Mouse (Mus musculus): ENCODE results near the gene Gm10382. TPM values are rescaled to one million over a fixed set of nuclear protein-coding genes. Genes with fewer than 3 reads are reported as not detected.
A peak's percentile ranks its signal among the peaks of the same experiment; 100 is the strongest.

Gene Gm10382
- 0.46 TPM in 1 of 2 replicates, not detected in the other for polyA plus RNA-seq (2014; fragmentation: Nextera tagmentation; extraction: Ambion mirVana)

DNA sequence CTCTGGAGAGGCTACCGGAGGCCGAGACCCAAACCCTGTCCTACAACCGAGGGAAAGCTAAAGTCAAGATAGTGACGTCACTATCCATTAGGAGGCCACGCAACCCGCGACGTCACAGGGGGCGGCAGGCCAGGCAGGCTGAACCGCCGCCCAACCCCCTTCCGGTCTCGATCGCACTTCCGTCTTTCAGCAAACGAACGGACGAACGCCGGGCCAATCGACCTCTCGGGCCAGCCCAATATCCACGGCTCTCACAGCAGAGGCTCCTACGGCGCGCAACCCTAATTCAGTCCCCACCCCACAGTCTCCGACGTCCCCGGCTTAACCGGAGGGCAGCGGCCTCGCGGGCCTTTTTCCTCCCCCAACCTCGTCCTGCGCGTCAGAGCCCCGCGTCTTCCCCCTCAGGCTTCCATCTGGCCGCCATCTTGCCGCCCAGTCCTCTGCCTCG lies at the start of gene Gm10382:
Gene Gm10382, plus strand, starts transcription at position 192 of the 448 bp plus-strand sequence.
- peak within 1 kb of the TSS; percentile 94 for H3K4me2 ChIP-seq (ENCODE audit: low read depth)
- H3K36me3 ChIP-seq (ENCODE audit: control insufficient read depth, insufficient read depth, low read length) = 0 out of 2 replicates have a peak, but pooled peaks cover 2% of the 10 kb centered on the region
- DNase-seq (ENCODE audit: low spot score) (peak; percentile 82), ATAC-seq (ENCODE audit: insufficient read depth, low FRiP score, low TSS enrichment) (peak; percentile 3; the same call in 1 of the 2 replicates)
- under 1% methylated on average over 41 of the region's 41 CpGs for WGBS
- peak within 1 kb of the TSS; percentile 98 for H3K4me3 ChIP-seq (ENCODE audit: low read depth, low read length)
- no peaks in the 10 kb centered on the region for H3K9me3 ChIP-seq (ENCODE audit: control insufficient read depth, low read length)
- H3K9ac ChIP-seq (ENCODE audit: low read length) = peak within 1 kb of the TSS; percentile 90
- H3K27ac ChIP-seq (ENCODE audit: low read depth, low read length) = peak within 1 kb of the TSS; percentile 94
- H3K27me3 ChIP-seq (ENCODE audit: control insufficient read depth, insufficient read depth, low read length) = no peaks in the 10 kb centered on the region
- peaks cover 15% of the 10 kb centered on the region for H3K4me1 ChIP-seq (ENCODE audit: control insufficient read depth, insufficient read depth, low read length)

DNA sequence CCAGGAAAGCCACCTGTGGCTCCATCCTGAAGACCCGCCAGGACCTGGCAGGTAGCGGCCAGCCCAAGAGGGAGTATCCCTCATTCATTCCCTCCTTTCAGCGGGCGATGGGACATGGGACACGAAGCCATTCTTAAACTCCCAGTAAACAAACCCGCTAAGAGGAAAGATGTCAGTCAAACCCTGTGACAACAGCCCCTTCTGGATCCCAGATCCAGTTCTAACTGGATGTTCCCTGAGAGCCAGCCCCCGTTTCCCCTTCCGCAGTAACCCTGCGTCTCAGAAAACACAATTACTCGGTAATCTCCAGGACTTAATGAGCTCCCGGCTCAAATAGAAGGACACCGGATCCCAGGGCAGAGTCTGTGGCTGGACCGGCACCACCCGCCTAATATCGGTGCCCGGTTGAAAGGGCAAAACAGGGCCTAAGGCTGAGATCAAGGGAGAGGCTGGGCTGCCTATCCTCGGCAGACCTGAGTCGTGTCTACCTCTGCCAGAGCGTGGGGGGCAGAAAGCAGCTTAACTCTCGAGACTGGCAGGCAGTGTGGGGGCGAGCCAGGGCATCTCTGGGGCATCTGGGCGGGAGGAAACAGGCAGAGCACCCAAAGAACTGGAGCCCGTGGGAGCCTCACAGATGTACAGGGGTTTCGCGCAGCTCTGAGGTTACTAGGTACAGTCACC lies 49.1 kb upstream of the Gm10382 start:
- H3K4me1 ChIP-seq (ENCODE audit: control insufficient read depth, insufficient read depth, low read length) = peaks cover 15% of the 10 kb centered on the region; the same call in 1 of the 2 replicates
- no peak overlapping the region for H3K27ac ChIP-seq (ENCODE audit: low read depth, low read length)
- H3K4me3 ChIP-seq (ENCODE audit: low read depth, low read length) = peak overlapping the region; percentile 62
- H3K36me3 ChIP-seq (ENCODE audit: control insufficient read depth, insufficient read depth, low read length) = no peaks in the 10 kb centered on the region
- ATAC-seq (ENCODE audit: insufficient read depth, low FRiP score, low TSS enrichment) (no peak), DNase-seq (ENCODE audit: low spot score) (peak; percentile 27)
- WGBS = 1% methylated on average over 25 of the region's 25 CpGs
- no peaks in the 10 kb centered on the region for H3K9me3 ChIP-seq (ENCODE audit: control insufficient read depth, low read length)
- 0 out of 2 replicates have a peak, but pooled peaks cover 3% of the 10 kb centered on the region for H3K27me3 ChIP-seq (ENCODE audit: control insufficient read depth, insufficient read depth, low read length)
- peak overlapping the region; percentile 95 for H3K4me2 ChIP-seq (ENCODE audit: low read depth)
- peak overlapping the region; percentile 56 for H3K9ac ChIP-seq (ENCODE audit: low read length)

DNA sequence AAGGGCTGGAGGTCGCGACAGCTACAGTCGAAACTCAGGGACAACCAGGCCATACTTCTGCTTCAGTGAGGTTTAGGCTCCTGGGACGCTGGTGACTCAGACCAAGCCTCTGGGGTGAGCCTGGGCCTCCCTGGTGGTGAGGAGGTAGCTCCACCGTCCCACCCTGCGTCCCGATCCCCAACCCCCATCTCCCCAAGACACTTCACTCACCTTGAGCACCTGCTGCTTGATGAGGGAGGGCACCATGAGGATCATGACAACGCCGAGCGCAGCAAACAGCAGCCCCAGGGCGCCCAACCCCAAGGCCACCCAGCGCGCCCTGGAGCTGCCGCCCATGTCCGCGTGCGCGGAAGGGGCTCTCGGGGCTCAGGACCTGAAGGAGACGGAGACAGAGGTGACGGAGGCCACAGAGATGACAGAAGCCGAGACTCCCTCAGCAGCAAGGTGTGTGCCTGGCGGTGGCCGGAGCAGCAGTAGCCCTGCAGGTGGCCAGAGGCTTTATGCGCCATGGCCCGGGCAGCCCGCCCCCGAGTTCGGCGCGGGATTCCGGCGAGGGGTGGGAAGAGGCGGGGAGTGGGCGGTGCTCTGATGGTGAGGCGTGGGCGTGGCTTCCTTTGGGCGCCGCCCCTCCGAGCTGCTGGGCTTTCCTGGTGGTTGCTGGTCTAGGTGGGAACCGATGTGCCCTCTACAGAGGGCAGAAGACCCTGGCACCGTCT lies 48.4 kb upstream of the Gm10382 start, which contains the start of gene Scarb1:
Gene Scarb1, minus strand, starts transcription at position 548 of the 716 bp plus-strand sequence.
- Histone ChIP-seq H3K27me3 (ENCODE audit: control insufficient read depth, insufficient read depth, low read length) (0 out of 2 replicates have a peak, but pooled peaks cover 3% of the 10 kb centered on the region), H3K4me3 (ENCODE audit: low read depth, low read length) (peak within 1 kb of the TSS; percentile 62), H3K27ac (ENCODE audit: low read depth, low read length) (no peak within 1 kb of the TSS), H3K36me3 (ENCODE audit: control insufficient read depth, insufficient read depth, low read length) (no peaks in the 10 kb centered on the region), H3K9ac (ENCODE audit: low read length) (peak within 1 kb of the TSS; percentile 56), H3K4me2 (ENCODE audit: low read depth) (peak within 1 kb of the TSS; percentile 95), H3K4me1 (ENCODE audit: control insufficient read depth, insufficient read depth, low read length) (peaks cover 15% of the 10 kb centered on the region; the same call in 1 of the 2 replicates), H3K9me3 (ENCODE audit: control insufficient read depth, low read length) (no peaks in the 10 kb centered on the region)
- DNase-seq (ENCODE audit: low spot score) (peak; percentile 88), ATAC-seq (ENCODE audit: insufficient read depth, low FRiP score, low TSS enrichment) (peak; percentile 85)
- 0% methylated on average over 41 of the region's 42 CpGs for WGBS

DNA sequence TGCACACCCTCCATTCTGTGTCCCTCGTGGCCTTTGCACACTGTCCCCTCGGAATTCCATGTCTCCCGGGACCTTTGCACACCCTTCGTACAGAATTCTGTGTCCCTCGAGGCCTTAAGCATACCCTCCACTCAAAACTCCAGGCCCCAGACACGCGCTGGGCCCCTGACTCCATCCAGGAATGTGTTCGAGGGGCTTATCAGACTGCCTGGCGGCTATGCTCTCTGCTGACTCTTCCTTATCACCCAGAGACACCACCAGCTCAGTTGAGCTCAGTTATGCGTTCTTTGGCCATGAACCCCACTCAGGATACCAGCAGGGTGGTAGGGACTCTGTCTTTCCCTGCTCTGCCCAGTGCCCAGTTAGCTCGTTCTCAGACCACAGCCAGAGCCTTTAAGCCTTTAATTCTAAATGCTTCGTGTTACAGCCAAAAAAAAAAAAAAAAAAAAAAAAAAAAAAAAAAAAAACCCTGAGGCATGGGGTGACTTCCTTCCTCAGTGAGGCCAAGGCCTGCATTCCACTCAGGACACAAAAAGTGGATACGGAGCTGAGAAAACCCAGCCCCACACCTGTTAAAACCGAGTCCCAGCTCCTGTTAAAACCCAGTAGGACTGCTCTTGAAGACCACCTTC lies 47.5 kb upstream of the Gm10382 start:
- H3K36me3 ChIP-seq (ENCODE audit: control insufficient read depth, insufficient read depth, low read length) = no peaks in the 10 kb centered on the region
- DNase-seq (ENCODE audit: low spot score) = no peak
- 64% methylated on average over 14 of the region's 14 CpGs for WGBS

DNA sequence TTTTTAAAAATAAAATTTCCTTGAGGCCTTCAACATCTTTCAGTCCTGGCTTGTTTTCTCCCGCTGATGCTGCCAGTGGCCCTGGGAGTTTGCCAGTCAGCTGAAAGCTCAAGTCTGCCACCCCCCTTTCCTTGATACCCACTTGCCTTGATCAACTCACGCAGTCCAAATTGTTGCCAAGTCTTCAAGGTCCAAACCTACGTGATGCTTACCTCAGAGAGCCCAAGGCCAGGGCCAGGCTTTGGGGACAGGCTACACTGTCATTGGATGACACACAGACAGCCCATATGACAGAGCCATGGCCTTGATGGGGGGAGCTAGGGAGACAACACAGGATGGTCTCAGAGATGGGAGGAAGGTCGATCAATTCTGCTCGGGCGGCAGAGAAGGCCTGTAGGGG lies 44.8 kb upstream of the Gm10382 start:
- H3K27me3 ChIP-seq (ENCODE audit: control insufficient read depth, insufficient read depth, low read length) = 0 out of 2 replicates have a peak, but pooled peaks cover 3% of the 10 kb centered on the region
- H3K4me2 ChIP-seq (ENCODE audit: low read depth) = no peak overlapping the region
- peaks cover 12% of the 10 kb centered on the region; the same call in 1 of the 2 replicates for H3K4me1 ChIP-seq (ENCODE audit: control insufficient read depth, insufficient read depth, low read length)
- DNase-seq (ENCODE audit: low spot score) (no peak), ATAC-seq (ENCODE audit: insufficient read depth, low FRiP score, low TSS enrichment) (no peak)
- no peak overlapping the region for H3K9ac ChIP-seq (ENCODE audit: low read length)
- H3K4me3 ChIP-seq (ENCODE audit: low read depth, low read length) = no peak overlapping the region
- H3K27ac ChIP-seq (ENCODE audit: low read depth, low read length) = no peak overlapping the region
- WGBS = 93% methylated on average over 6 of the region's 6 CpGs
- H3K9me3 ChIP-seq (ENCODE audit: control insufficient read depth, low read length) = no peaks in the 10 kb centered on the region
- no peaks in the 10 kb centered on the region for H3K36me3 ChIP-seq (ENCODE audit: control insufficient read depth, insufficient read depth, low read length)

More for the DNA sequence above, 47.5 kb upstream of the Gm10382 start:
- no peak overlapping the region for H3K9ac ChIP-seq (ENCODE audit: low read length)
- peak overlapping the region; percentile 62; the same call in 1 of the 2 replicates for H3K4me3 ChIP-seq (ENCODE audit: low read depth, low read length)
- 0 out of 2 replicates have a peak, but pooled peaks cover 3% of the 10 kb centered on the region for H3K27me3 ChIP-seq (ENCODE audit: control insufficient read depth, insufficient read depth, low read length)
- H3K9me3 ChIP-seq (ENCODE audit: control insufficient read depth, low read length) = no peaks in the 10 kb centered on the region
- H3K4me2 ChIP-seq (ENCODE audit: low read depth) = peak overlapping the region; percentile 95
- no peak overlapping the region for H3K27ac ChIP-seq (ENCODE audit: low read depth, low read length)
- H3K4me1 ChIP-seq (ENCODE audit: control insufficient read depth, insufficient read depth, low read length) = peaks cover 15% of the 10 kb centered on the region; the same call in 1 of the 2 replicates
- no peak for ATAC-seq (ENCODE audit: insufficient read depth, low FRiP score, low TSS enrichment)

DNA sequence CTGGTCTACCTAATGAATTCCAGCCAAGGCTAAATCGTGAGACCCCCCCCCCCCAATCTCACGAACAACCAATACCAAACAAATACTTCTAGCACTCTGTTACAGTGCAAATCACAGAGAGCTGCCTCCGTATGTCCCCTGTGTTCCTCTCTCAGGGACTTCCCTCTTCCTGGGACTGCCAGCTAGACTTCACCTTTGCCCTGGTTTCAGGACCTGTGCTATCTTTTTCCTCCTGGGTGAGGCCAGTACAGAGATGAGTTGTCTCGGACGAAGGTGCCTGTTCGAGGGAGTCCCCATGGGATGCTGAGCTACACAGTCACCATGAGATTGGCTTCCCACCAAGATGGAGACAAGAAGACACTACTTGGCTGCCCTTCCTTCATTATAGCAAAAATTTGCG lies 41.1 kb upstream of the Gm10382 start:
- 84% methylated on average over 7 of the region's 7 CpGs for WGBS

DNA sequence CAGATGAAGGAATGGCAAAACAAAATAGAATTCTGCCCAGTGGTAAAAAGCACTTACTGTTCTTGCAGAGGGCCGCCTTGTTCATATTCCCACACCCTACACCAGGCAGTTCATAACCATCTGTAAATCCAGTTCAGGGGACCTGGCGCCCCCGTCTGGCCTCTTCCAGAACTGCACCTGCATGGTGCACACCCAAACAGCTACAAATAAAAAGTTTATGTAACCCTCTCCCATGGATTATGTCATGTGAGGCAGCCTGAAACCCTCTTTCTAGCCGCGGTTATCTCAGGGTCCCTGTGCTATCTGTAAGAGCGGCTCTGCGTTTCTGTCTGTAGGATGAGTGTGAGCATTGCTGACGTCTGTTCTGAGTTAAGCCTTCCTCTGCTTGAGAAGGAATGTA lies 40.6 kb upstream of the Gm10382 start:
- Histone ChIP-seq H3K9ac (ENCODE audit: low read length) (no peak overlapping the region), H3K27me3 (ENCODE audit: control insufficient read depth, insufficient read depth, low read length) (no peaks in the 10 kb centered on the region), H3K4me2 (ENCODE audit: low read depth) (no peak overlapping the region), H3K9me3 (ENCODE audit: control insufficient read depth, low read length) (no peaks in the 10 kb centered on the region), H3K4me3 (ENCODE audit: low read depth, low read length) (no peak overlapping the region), H3K36me3 (ENCODE audit: control insufficient read depth, insufficient read depth, low read length) (no peaks in the 10 kb centered on the region), H3K4me1 (ENCODE audit: control insufficient read depth, insufficient read depth, low read length) (no peaks in the 10 kb centered on the region), H3K27ac (ENCODE audit: low read depth, low read length) (no peak overlapping the region)
- DNase-seq (ENCODE audit: low spot score) = peak; percentile 46
- 42% methylated on average over 8 of the region's 8 CpGs for WGBS
- no peak for ATAC-seq (ENCODE audit: insufficient read depth, low FRiP score, low TSS enrichment)

More for the DNA sequence above, 41.1 kb upstream of the Gm10382 start:
- H3K27ac ChIP-seq (ENCODE audit: low read depth, low read length) = no peak overlapping the region
- ATAC-seq (ENCODE audit: insufficient read depth, low FRiP score, low TSS enrichment) = no peak
- no peak overlapping the region for H3K4me3 ChIP-seq (ENCODE audit: low read depth, low read length)
- H3K9ac ChIP-seq (ENCODE audit: low read length) = no peak overlapping the region
- H3K4me2 ChIP-seq (ENCODE audit: low read depth) = no peak overlapping the region
- no peaks in the 10 kb centered on the region for H3K27me3 ChIP-seq (ENCODE audit: control insufficient read depth, insufficient read depth, low read length)
- DNase-seq (ENCODE audit: low spot score) = no peak
- no peaks in the 10 kb centered on the region for H3K36me3 ChIP-seq (ENCODE audit: control insufficient read depth, insufficient read depth, low read length)
- no peaks in the 10 kb centered on the region for H3K4me1 ChIP-seq (ENCODE audit: control insufficient read depth, insufficient read depth, low read length)
- H3K9me3 ChIP-seq (ENCODE audit: control insufficient read depth, low read length) = no peaks in the 10 kb centered on the region

DNA sequence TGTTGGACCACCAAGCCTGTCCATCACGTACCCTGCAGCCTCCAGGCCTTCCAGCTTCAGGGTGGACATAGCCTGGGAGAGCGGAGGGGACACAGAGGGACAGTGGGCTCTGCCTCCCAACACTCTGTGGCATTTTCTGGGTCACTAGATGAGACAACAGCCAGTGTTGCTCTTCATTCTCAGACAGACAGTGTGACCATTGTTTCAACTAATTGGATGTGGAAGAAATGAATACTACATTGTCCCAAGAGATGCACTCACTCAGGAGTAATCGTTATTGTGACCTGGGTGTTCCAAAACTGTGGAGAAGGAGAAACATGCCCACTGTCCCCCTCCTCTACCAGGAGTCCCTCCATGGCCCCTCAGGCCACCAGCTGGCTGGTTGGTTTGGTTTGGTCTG lies 39.7 kb upstream of the Gm10382 start:
- WGBS = 79% methylated on average over 3 of the region's 3 CpGs
- H3K36me3 ChIP-seq (ENCODE audit: control insufficient read depth, insufficient read depth, low read length) = no peaks in the 10 kb centered on the region
- no peak for ATAC-seq (ENCODE audit: insufficient read depth, low FRiP score, low TSS enrichment)
- no peaks in the 10 kb centered on the region for H3K27me3 ChIP-seq (ENCODE audit: control insufficient read depth, insufficient read depth, low read length)
- no peak overlapping the region for H3K27ac ChIP-seq (ENCODE audit: low read depth, low read length)
- H3K9ac ChIP-seq (ENCODE audit: low read length) = no peak overlapping the region
- H3K9me3 ChIP-seq (ENCODE audit: control insufficient read depth, low read length) = no peaks in the 10 kb centered on the region
- no peak overlapping the region for H3K4me3 ChIP-seq (ENCODE audit: low read depth, low read length)
- no peak overlapping the region for H3K4me2 ChIP-seq (ENCODE audit: low read depth)
- no peak for DNase-seq (ENCODE audit: low spot score)
- no peaks in the 10 kb centered on the region for H3K4me1 ChIP-seq (ENCODE audit: control insufficient read depth, insufficient read depth, low read length)
